Mouse (Mus musculus) cerebellum, adult 8-10 months (tissue): Measurements from ENCODE around the gene Tor2a.

ENCODE experiments used
- DNase-seq: peaks from one replicate; pipeline ENCODE4 v3.0.0; 2022

Tor2a gene

DNA sequence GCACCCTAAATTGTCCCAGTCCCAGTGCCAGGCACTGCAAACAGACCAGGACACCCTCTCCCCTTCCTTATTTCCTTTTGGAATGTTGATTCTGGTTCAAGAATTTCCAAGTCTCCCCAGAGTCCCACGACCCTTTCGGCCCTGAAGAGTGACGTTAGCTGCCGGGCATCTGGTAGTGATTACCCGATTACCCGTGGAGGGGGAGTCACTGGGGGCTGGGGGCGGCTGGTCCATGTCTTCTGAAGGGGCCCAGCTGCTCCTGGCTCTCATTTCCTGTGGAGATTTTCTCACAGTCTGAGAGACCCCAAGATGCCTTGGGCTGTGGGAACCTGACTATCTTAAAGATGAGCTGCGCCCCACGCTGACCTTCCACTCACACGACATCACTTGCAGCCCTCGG lies 26.2 kb upstream of the Tor2a start:
- DNase-seq: no peak

- DNase-seq: no peak
Measured at GRCm38 (mm10) chr2:32731911-32732310, 25.1 kb upstream of the Tor2a start.

DNA sequence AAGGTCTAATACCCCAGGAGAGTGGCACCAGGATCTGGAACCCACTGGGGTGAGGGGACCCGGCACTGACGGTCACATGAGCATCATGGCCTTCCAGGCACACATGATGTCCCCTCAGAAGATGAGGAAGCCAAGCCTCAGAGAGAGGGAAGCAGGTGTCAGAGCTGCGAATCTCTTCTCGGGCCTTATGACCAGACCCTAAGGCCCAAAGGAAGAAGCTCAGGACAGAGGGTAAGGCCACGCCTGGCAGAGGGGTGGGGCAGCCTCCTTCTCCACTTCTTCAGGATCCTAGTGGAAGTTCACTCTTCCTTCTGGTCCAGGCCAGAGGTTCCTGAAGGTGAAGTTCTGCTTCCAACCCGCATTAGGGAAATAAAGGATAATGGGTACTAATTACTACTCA lies 24.3 kb upstream of the Tor2a start:
- DNase-seq: no peak

GRCm38 (mm10) chr2:32734480-32734879 lies 22.6 kb upstream of the Tor2a start:
- DNase-seq: no peak

DNA sequence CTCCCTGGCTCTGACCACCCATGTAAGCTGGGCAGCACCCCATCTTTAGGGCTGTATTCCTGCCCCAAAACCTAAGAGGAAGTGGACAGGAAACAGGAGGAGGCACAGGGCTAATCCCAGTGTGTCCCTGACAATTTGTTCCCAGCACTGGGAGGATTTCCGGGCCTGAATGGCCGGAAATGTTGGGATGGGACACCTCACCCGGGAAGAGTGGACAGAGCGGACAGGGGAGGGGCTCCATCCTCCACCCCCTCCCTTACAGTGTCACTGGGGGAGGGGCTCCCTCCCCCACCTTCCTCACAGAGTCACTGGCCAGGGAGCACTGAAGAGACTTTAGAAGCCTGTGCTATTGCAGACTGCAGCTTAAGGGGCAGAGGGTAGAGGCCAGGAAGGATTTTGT lies 22.1 kb upstream of the Tor2a start:
- no peak for DNase-seq

DNA sequence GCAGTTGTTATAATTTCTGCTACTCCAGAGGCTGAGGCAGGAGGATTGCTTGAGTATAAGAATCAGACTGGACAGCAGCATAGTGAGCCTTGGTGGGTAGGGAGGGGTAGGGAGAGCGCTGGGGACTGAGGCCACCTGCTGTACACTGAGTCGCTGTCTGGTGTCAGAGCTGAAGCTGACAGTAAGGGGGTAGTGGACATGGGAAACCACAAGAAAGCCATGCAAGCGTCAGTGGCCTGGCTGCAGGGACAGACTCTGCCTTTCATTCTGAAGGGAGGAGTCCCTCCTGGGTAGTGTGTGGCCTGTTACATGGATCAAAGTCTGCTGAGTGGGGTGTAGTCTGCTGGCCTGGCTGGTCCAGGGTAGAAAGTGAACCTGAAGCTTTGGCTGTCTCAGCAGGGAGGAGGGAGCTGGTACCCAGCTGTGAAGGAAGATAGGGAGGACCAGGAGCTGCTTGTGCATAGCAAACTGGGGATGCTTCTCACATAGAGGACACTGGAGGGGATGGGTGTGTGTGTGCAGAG lies 20.7 kb upstream of the Tor2a start:
- no peak for DNase-seq

DNA sequence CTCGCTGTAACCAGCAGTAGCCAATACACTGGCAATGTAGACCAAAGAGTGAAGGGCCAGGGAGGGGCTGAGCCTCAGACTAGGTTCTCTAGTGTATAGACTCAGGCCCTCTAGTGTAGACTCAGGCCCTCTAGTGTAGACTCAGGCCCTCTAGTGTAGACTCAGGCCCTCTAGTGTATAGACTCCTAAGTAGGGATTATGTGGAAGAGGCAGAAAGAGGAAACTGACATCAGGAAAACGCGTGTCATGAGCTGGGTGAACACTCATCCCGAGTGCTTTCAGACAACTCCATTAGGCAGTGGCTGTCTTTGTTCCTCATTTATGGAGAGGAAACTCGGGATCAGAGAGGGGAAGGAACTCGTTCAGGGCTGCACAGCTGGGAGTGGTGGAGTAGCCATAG lies 20.0 kb upstream of the Tor2a start:
- no peak for DNase-seq

DNA sequence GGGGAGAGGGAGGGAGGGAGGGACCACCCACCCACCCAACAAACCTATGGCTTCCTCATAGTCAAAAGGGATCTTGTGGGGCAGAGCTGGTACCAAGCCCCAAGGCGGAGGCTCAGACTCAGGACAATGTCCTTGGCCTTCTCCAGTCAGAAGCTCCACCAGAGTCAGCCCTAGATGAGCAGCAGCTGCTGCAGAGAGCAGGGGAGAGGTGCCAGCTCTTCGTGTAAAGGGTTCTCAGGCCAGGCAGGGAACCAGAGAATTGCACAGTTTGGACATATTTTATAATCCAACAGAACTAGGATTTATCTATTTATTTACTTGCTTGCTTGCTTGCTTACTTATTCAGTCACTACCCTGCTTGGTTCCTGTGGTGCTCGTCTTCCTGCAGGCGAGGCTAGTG lies 17.7 kb upstream of the Tor2a start:
- no peak for DNase-seq

DNA sequence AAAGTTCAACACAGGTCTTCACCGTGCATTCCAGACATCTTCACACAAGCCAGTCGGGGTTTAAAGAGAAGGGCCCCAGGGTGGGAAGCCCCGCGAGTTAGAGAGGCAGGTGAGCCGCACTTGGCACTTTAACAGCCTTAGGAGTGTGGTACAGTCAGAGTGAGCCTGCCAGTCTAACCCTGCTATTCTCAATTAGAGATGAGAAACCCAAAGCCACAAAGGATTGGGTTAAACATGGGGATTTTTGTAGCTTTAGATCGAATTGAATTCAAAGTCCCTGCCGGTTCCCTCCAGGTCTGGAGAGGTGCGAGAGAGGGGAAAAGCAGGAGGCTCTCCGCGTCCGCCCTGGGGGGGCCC lies 16.1 kb upstream of the Tor2a start, which contains the start of gene 6330409D20Rik:
6330409D20Rik (minus strand) TSS at position 101 of the 357 bp plus-strand sequence.
- no peak for DNase-seq

GRCm38 (mm10) chr2:32741273-32742172 lies 15.5 kb upstream of the Tor2a start:
- peak; percentile 73 for DNase-seq

GRCm38 (mm10) chr2:32742173-32742531 lies 14.9 kb upstream of the Tor2a start:
- DNase-seq: peak; percentile 88

DNA sequence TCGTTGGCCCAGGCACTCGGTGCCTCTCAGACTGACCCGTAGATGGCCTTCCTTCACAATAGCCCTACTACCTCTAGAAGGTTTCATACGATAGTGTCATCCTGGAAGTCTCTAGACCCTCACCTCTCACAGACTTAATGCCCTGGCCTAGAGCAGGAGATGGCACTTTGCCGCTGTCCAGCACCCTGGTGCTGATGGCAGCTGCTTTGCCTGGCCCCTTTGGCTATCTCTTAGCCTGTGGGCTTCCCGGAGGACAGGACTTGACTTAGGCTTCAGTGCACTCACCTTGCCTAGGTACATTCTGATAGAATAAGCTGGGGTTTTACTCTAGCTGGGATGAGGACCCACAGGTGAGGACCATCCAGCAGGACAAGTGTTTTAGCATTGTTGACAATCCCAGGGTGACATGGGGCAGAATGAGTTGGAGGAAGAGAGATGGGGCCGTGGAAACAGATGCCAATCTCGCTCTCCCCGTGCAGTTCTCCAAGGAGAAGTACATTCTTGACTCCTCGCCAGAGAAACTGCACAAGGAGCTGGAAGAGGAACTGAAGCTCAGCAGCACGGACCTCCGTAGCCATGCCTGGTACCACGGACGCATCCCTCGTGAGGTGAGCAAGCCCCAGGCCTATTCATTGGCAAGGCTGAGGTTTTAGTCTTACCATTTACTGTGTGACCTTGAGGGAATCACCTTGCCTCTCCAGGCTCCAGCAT lies 12.6 kb upstream of the Tor2a start:
- no peak for DNase-seq

DNA sequence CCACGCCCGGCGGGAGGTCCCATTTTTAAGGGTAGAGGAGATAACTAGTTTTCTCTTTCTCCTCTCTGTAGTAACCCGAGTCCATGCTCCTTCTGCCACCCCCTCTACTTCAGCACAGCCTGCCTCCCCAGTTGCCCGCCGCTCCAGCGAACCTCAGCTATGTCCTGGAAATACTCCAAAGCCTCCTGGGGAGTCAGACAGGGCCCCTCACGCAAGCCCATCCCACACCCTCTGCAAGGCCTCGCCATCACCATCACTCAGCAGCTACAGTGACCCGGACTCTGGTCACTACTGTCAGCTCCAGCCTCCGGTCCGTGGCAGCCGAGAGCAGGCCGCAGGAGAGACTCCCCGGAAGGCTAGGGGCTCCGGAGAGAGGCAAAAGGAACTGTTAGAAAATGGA lies 8.0 kb upstream of the Tor2a start:
- DNase-seq: no peak

- no peak for DNase-seq
Measured at GRCm38 (mm10) chr2:32750199-32750598, 6.8 kb upstream of the Tor2a start.

GRCm38 (mm10) chr2:32750887-32751664 lies 6.0 kb upstream of the Tor2a start:
- no peak for DNase-seq

DNA sequence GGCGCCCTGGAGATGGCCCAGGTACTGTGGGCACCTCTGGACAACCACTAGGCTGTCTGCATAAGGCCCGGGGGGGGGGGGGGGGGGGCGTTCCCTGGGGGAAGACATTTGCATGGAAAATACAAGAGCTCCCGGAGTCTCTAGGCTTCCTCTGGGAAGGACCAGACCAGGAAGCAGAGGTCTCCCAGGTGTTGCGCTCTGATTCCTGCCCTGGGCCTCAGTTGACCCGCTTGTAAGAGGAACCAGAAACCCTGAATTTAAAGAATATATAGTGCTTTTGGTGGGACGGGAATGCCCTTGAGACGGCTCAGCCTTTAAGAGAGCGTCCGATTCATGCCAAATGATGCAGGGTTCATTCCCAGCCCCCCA lies 5.4 kb upstream of the Tor2a start:
- DNase-seq: no peak

- DNase-seq: no peak
Measured at GRCm38 (mm10) chr2:32752181-32752580, 4.9 kb upstream of the Tor2a start.

- DNase-seq: no peak
Measured at GRCm38 (mm10) chr2:32756674-32757055, 369 bp upstream of the Tor2a start.

DNA sequence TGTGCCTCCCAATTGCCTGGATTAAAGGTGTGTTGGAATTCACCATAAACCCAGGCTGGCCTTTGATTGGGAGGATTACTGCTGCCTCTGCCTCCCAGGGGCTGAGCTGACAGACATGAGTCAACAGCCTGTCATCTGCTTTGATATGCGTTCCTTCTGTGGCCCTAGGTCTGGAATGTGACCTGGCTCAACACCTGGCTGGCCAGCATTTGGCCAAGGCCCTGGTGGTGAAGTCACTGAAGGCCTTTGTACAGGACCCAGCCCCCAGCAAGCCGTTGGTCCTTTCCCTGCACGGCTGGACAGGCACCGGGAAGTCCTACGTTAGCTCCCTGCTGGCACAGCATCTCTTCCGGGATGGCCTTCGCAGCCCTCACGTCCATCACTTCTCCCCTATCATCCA lies 1.5 kb downstream of the Tor2a start:
- no peak for DNase-seq

GRCm38 (mm10) chr2:32759001-32759400 lies 2.0 kb downstream of the Tor2a start:
- no peak for DNase-seq

DNA sequence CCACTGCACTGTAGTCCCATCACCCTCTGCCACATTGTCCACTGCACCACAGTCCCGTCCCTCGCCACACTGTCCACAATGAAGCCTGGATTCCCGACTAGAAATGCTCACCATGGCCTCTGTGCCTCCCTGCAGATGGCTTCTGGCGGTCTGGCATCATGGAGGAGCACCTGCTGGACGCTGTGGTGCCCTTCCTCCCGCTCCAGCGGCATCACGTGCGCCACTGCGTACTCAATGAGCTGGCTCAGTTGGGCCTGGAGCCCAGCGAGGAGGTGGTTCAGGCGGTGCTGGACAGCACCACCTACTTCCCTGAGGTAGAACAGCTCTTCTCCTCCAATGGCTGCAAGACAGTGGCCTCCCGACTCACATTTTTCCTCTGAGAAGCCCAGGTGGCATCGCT lies 4.3 kb downstream of the Tor2a start:
- no peak for DNase-seq

- DNase-seq: no peak
Measured at GRCm38 (mm10) chr2:32761859-32762258, 4.8 kb downstream of the Tor2a start.

DNA sequence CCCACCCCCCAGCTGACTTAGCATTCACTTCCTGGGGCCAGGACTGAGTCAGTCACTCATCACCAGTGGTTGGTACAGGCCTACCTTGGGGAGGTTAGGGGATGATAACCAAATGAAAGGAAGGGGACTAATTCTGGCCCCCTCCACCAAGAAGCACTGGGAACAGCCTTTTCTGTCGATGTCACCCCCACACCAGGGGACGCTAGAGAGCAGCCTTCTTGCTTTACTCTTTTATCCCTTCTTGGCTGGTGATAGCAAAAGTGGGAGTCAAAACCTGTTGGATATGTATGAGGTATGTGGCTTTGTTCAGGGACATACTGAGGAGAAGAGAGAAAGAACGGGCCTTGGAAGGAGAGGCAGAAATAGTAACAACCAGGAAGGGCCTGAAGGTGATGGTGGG lies 6.3 kb downstream of the Tor2a start:
- DNase-seq: no peak

DNA sequence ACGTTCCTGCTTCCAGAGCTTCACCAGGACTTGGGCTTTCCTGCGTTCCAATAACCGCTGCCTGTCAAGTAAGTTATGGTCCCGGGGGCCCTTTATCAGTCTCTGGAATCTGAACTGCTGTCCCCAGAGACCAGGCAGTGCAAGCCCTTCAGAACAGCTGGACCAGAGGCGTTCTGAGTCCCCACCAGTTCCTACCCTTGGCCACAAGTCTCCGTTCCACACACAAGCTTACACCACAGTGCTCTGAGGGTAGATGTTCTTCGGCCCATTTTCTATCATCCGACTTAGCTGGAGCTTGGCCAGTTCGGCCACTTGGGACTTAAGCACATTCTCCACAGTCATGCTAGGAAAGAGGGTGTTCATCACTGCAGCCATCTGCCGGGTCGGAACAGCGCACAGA lies 10.2 kb downstream of the Tor2a start:
- DNase-seq: no peak
